Mouse (Mus musculus) megakaryocyte, embryonic 14.5 days (primary cell): ENCODE measurements around the gene Wwp2.

Source experiments
- FLI1 ChIP-seq: IDR thresholded peaks from 2 replicates; pipeline ENCODE4 v1.6.1; 2012; ENCODE audit warnings: low read length, inconsistent platforms, mixed read lengths
- GATA1 ChIP-seq: IDR thresholded peaks from 3 replicates; pipeline ENCODE4 v1.6.1; 2012; ENCODE audit warnings: mixed read lengths, low read length, inconsistent platforms, borderline replicate concordance

GRCm38 (mm10) chr8:107489086-107489485, 52.9 kb downstream of the Wwp2 start:
- TF ChIP-seq GATA1 (no peak), FLI1 (no peak)
